Mouse (Mus musculus): ENCODE data around the gene Elf5. TPM values are rescaled to one million over a fixed set of nuclear protein-coding genes. Genes with fewer than 3 reads are reported as not detected.

Elf5 gene
- polyA plus RNA-seq, 1 experiment from 2014 or later: 3.1 TPM

DNA sequence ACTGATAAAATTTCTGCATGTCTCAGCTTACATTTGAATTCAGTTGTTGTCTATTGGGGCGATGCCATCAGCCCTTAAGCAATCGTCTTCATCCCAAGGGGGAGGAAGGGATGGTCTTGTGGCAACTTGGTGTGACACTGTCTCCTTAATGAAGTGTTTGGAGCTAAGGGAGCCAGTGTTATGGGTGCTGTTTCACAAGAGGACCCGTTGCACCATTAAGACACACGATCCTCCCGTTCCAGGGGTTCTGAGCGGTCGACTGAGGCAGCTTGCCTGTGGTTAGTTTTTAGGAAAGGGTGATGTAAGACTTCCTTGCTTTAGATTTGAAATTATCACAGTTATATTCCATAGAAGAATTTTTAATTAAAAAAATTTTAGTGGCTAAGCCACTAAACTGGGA is 38.3 kb downstream of the Elf5 start:
- no peaks in the 10 kb centered on the region for H3K9me3 ChIP-seq (ENCODE audit: low read length)
- H3K9ac ChIP-seq (replicated peaks; ENCODE audit: low read length): no peak overlapping the region
- peak overlapping the region; percentile 35; the same call in 1 of the 2 replicates for H3K4me2 ChIP-seq (replicated peaks; ENCODE audit: low read depth, low read length)
- 46% methylated on average over 7 of the region's 7 CpGs for WGBS
- H3K27ac ChIP-seq (ENCODE audit: low read length): no peak overlapping the region
- H3K4me1 ChIP-seq (ENCODE audit: insufficient read depth, low read length): no peaks in the 10 kb centered on the region
- ATAC-seq (ENCODE audit: low FRiP score, low TSS enrichment): no peak
- H3K27me3 ChIP-seq (ENCODE audit: insufficient read depth, low read length): no peaks in the 10 kb centered on the region
- peaks cover 11% of the 10 kb centered on the region for H3K36me3 ChIP-seq (ENCODE audit: insufficient read depth, low read length)
- no peak overlapping the region for H3K4me3 ChIP-seq (ENCODE audit: low read length)

DNA sequence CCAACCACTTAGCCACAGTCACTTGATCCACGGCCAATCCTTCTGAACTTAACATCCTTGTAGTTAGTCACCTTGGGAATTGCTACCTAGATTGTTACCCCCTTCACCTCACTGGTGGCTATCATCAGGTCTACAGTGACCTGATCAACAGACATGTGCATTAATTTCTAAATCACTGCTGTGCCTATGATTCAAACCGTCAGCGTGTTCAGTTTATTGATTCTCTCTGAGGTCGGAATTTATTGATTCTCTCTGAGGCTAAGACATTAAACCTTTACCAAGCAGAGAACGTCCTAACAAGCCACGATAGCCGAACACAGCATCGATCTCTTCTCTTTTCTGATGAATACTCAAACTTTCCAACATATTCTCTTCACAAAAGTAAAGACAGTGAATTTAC is 38.8 kb downstream of the Elf5 start:
- no peak for ATAC-seq (ENCODE audit: low FRiP score, low TSS enrichment)
- Histone ChIP-seq H3K4me3 (ENCODE audit: low read length) (no peak overlapping the region), H3K9ac (replicated peaks; ENCODE audit: low read length) (no peak overlapping the region), H3K27me3 (ENCODE audit: insufficient read depth, low read length) (no peaks in the 10 kb centered on the region), H3K27ac (ENCODE audit: low read length) (no peak overlapping the region), H3K36me3 (ENCODE audit: insufficient read depth, low read length) (peaks cover 16% of the 10 kb centered on the region), H3K4me2 (replicated peaks; ENCODE audit: low read depth, low read length) (no peak overlapping the region), H3K4me1 (ENCODE audit: insufficient read depth, low read length) (no peaks in the 10 kb centered on the region), H3K9me3 (ENCODE audit: low read length) (no peaks in the 10 kb centered on the region)
- 84% methylated on average over 8 of the region's 8 CpGs for WGBS

DNA sequence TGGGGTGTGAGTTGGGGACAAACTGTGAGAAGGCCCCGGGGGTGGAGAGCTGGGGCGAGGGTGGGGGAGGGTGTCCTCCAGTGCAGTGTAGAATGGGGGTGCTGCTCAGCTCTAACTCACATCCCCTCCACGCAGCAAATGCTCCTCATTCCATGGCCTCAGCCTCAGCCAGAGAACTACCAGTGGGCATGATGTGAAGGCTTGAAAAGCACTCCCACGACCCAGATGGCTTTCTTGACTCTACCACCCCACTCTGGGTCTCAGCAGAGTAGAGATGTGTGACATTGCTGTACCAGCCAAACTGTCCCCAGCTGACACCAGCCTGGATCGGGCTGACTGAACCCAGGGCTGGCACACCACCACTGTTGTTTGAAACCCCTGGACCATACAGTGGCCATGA is 41.1 kb downstream of the Elf5 start:
- Histone ChIP-seq H3K9me3 (ENCODE audit: low read length) (no peaks in the 10 kb centered on the region), H3K36me3 (ENCODE audit: insufficient read depth, low read length) (peaks cover 26% of the 10 kb centered on the region), H3K27me3 (ENCODE audit: insufficient read depth, low read length) (no peaks in the 10 kb centered on the region), H3K4me3 (ENCODE audit: low read length) (no peak overlapping the region), H3K4me2 (replicated peaks; ENCODE audit: low read depth, low read length) (no peak overlapping the region), H3K9ac (replicated peaks; ENCODE audit: low read length) (no peak overlapping the region), H3K4me1 (ENCODE audit: insufficient read depth, low read length) (no peaks in the 10 kb centered on the region), H3K27ac (ENCODE audit: low read length) (no peak overlapping the region)
- ATAC-seq (ENCODE audit: low FRiP score, low TSS enrichment): no peak
- 83% methylated on average over 5 of the region's 5 CpGs for WGBS

DNA sequence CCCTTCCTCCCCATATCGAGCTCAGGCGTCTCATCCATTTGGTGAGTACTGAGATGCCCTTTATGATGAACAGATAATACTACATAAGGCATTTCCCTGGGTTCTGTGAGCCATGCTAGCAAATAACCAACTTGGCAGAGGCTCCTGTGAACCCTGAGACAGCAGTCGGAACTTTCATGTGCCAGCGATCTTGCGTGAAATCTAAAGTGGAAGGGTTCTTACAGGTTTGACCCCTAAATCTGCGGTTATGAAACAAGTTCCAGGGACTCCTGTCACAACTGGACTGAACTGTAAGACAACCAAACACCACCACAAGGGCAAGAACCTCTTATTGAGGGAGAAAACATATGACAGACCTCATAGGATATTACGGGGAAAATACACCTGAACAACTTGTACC is 44.3 kb downstream of the Elf5 start:
- Histone ChIP-seq H3K36me3 (ENCODE audit: insufficient read depth, low read length) (peaks cover 47% of the 10 kb centered on the region), H3K9me3 (ENCODE audit: low read length) (no peaks in the 10 kb centered on the region), H3K4me3 (ENCODE audit: low read length) (no peak overlapping the region), H3K4me1 (ENCODE audit: insufficient read depth, low read length) (no peaks in the 10 kb centered on the region), H3K27me3 (ENCODE audit: insufficient read depth, low read length) (no peaks in the 10 kb centered on the region), H3K27ac (ENCODE audit: low read length) (no peak overlapping the region), H3K9ac (replicated peaks; ENCODE audit: low read length) (no peak overlapping the region), H3K4me2 (replicated peaks; ENCODE audit: low read depth, low read length) (no peak overlapping the region)
- no peak for ATAC-seq (ENCODE audit: low FRiP score, low TSS enrichment)
- WGBS: 94% methylated on average over 7 of the region's 7 CpGs

DNA sequence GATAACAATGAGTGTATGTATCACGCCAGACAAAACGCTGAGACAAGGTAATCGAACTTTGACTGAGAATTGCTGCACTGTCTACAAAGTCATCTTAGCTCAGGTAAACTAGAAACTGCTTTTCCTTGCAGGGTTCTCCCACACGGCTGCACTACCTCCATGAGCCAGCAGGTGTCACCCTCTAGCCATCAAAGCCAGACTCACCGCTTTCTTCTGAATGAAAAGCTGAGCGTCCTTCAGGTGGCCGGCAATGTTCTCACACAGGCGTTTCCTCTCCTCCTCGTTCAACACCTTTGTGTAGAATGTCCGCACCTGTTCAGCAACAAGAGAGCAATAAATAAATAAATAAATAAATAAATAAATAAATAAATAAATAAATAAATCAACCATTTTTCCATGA is 45.2 kb downstream of the Elf5 start:
- ATAC-seq (ENCODE audit: low FRiP score, low TSS enrichment): peak; percentile 73; the same call in 1 of the 2 replicates
- H3K36me3 ChIP-seq (ENCODE audit: insufficient read depth, low read length): peaks cover 47% of the 10 kb centered on the region

DNA sequence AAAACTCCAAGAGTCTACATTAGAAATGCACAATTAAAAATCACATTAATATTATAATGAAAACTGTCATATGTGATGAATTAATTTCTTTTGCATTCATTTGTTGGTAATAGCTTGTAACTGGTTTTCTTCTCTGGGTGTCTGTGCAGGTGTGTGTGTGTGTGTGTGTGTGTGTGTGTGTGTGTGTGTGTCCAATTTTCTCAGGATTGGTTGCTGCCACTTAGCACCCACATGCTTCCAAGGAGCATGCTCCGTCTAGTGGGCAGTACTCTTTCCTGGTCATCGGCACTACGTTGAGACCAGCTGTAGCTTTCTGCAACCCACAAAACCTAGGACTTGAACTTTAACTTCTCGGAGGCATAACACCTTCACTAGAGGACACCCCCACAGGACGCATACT is 45.6 kb downstream of the Elf5 start:
- Histone ChIP-seq H3K4me3 (ENCODE audit: low read length) (no peak overlapping the region), H3K9me3 (ENCODE audit: low read length) (no peaks in the 10 kb centered on the region), H3K36me3 (ENCODE audit: insufficient read depth, low read length) (peaks cover 47% of the 10 kb centered on the region), H3K27me3 (ENCODE audit: insufficient read depth, low read length) (no peaks in the 10 kb centered on the region), H3K9ac (replicated peaks; ENCODE audit: low read length) (no peak overlapping the region), H3K4me1 (ENCODE audit: insufficient read depth, low read length) (peaks cover 10% of the 10 kb centered on the region), H3K4me2 (replicated peaks; ENCODE audit: low read depth, low read length) (no peak overlapping the region), H3K27ac (ENCODE audit: low read length) (no peak overlapping the region)
- 88% methylated on average over 5 of the region's 5 CpGs for WGBS
- no peak for ATAC-seq (ENCODE audit: low FRiP score, low TSS enrichment)

More for the DNA sequence above, 45.2 kb downstream of the Elf5 start:
- Histone ChIP-seq H3K4me3 (ENCODE audit: low read length) (no peak overlapping the region), H3K27ac (ENCODE audit: low read length) (no peak overlapping the region), H3K4me1 (ENCODE audit: insufficient read depth, low read length) (peaks cover 6% of the 10 kb centered on the region; the same call in 1 of the 2 replicates), H3K9me3 (ENCODE audit: low read length) (no peaks in the 10 kb centered on the region), H3K27me3 (ENCODE audit: insufficient read depth, low read length) (no peaks in the 10 kb centered on the region), H3K4me2 (replicated peaks; ENCODE audit: low read depth, low read length) (no peak overlapping the region), H3K9ac (replicated peaks; ENCODE audit: low read length) (no peak overlapping the region)
- 18% methylated on average over 10 of the region's 10 CpGs for WGBS

DNA sequence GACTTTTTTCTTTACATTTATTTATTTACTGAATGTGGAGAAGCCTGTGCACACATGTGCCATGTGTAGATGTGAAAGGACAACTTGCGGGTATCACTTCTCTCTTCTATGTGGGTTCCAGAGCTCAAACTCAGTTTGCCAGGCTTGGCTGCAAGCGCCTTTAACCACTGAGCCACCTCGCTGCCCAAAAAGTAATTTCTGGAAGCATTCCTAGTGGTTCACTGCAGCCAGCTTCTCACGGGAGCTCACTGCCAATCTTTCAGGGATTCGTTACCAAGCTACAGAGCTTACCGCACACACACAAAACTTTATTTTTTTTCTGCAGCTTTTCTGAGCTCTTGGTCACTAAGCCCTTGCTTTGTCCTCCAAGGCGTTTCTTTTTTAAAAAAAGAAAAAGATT is 46.1 kb downstream of the Elf5 start:
- H3K4me2 ChIP-seq (replicated peaks; ENCODE audit: low read depth, low read length): no peak overlapping the region
- ATAC-seq (ENCODE audit: low FRiP score, low TSS enrichment): no peak
- H3K27me3 ChIP-seq (ENCODE audit: insufficient read depth, low read length): no peaks in the 10 kb centered on the region
- H3K4me1 ChIP-seq (ENCODE audit: insufficient read depth, low read length): peaks cover 12% of the 10 kb centered on the region
- WGBS: 94% methylated on average over 7 of the region's 7 CpGs
- no peaks in the 10 kb centered on the region for H3K9me3 ChIP-seq (ENCODE audit: low read length)
- peaks cover 47% of the 10 kb centered on the region for H3K36me3 ChIP-seq (ENCODE audit: insufficient read depth, low read length)
- H3K27ac ChIP-seq (ENCODE audit: low read length): no peak overlapping the region
- no peak overlapping the region for H3K4me3 ChIP-seq (ENCODE audit: low read length)
- H3K9ac ChIP-seq (replicated peaks; ENCODE audit: low read length): no peak overlapping the region

DNA sequence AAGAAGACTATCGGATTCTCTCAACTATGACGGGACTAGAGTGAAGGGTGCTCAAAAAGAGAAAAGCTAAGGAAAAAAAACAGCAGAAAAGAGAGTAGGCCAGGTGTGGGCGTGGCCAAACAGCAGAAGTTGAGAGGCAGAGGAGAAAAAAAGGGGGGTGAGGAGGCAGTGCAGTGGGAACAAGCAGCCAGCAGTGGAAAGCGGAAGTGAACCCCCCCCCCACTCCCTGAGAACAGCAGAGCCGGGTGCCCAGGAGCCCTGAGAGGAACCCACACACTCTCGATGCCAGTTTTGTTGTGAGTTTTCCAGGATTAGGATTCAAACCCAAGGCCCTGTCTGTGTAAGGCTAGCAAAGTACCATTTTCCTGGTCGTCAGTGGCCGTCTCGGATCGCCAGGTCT is 47.6 kb downstream of the Elf5 start:
- H3K36me3 ChIP-seq (ENCODE audit: insufficient read depth, low read length): peaks cover 49% of the 10 kb centered on the region
- 92% methylated on average over 10 of the region's 10 CpGs for WGBS

DNA sequence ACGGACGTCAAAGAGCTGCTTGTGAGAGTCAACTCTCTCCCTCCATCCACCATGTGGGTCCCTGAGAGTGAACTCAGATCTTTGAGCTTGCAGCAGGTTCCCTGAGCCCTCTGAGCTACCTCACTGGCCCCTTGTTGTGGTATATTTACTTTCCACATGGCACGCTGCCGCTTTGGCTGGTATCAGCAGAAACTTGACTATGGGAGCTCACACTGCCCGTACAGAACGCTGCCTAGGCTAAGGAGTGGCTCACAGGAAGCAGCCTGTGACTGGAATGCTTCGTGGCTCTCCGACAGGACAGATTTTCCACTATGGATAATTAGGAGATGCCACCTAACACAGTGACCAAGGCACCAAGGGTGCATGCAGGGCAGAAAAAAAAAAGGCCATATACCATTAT is 49.7 kb downstream of the Elf5 start:
- Histone ChIP-seq H3K27ac (ENCODE audit: low read length) (no peak overlapping the region), H3K36me3 (ENCODE audit: insufficient read depth, low read length) (peaks cover 43% of the 10 kb centered on the region)
- ATAC-seq (ENCODE audit: low FRiP score, low TSS enrichment): no peak

More for the DNA sequence above, 47.6 kb downstream of the Elf5 start:
- Histone ChIP-seq H3K4me2 (replicated peaks; ENCODE audit: low read depth, low read length) (no peak overlapping the region), H3K4me1 (ENCODE audit: insufficient read depth, low read length) (peaks cover 12% of the 10 kb centered on the region), H3K4me3 (ENCODE audit: low read length) (no peak overlapping the region), H3K27ac (ENCODE audit: low read length) (no peak overlapping the region), H3K9me3 (ENCODE audit: low read length) (no peaks in the 10 kb centered on the region), H3K27me3 (ENCODE audit: insufficient read depth, low read length) (no peaks in the 10 kb centered on the region), H3K9ac (replicated peaks; ENCODE audit: low read length) (no peak overlapping the region)
- ATAC-seq (ENCODE audit: low FRiP score, low TSS enrichment): no peak

DNA sequence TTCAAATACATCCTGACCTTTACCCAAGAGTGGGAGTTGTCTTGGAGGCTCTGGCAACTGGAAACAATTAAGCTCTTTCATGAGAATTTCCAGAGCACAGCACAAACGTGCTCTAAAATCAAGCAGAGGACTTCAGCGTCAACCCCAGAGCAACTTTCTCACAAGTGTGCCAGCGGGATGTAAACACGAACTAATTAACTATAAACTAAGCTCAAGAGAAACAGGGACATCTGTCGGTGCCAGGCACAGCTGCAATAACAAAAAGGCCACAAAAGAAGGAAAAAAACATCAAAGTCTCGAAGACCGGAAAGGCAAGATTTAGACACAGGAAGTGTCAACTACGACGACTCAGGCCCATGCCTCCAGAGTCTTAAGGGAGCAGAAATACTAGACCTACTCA is 50.3 kb downstream of the Elf5 start:
- Histone ChIP-seq H3K4me3 (ENCODE audit: low read length) (no peak overlapping the region), H3K4me2 (replicated peaks; ENCODE audit: low read depth, low read length) (no peak overlapping the region), H3K27me3 (ENCODE audit: insufficient read depth, low read length) (no peaks in the 10 kb centered on the region), H3K9ac (replicated peaks; ENCODE audit: low read length) (no peak overlapping the region), H3K4me1 (ENCODE audit: insufficient read depth, low read length) (peaks cover 12% of the 10 kb centered on the region), H3K36me3 (ENCODE audit: insufficient read depth, low read length) (peaks cover 44% of the 10 kb centered on the region), H3K27ac (ENCODE audit: low read length) (peak overlapping the region; percentile 23; the same call in 1 of the 2 replicates), H3K9me3 (ENCODE audit: low read length) (no peaks in the 10 kb centered on the region)
- ATAC-seq (ENCODE audit: low FRiP score, low TSS enrichment): no peak
- WGBS: 13% methylated on average over 9 of the region's 9 CpGs

More for the DNA sequence above, 49.7 kb downstream of the Elf5 start:
- Histone ChIP-seq H3K4me3 (ENCODE audit: low read length) (no peak overlapping the region), H3K27me3 (ENCODE audit: insufficient read depth, low read length) (no peaks in the 10 kb centered on the region), H3K9me3 (ENCODE audit: low read length) (no peaks in the 10 kb centered on the region), H3K9ac (replicated peaks; ENCODE audit: low read length) (no peak overlapping the region), H3K4me2 (replicated peaks; ENCODE audit: low read depth, low read length) (no peak overlapping the region), H3K4me1 (ENCODE audit: insufficient read depth, low read length) (peaks cover 12% of the 10 kb centered on the region)
- 76% methylated on average over 8 of the region's 8 CpGs for WGBS
